Mouse (Mus musculus) midbrain, embryonic 16.5 days (tissue): Measurements from ENCODE around the gene Hist1h3a. TPM values are rescaled to one million over a fixed set of nuclear protein-coding genes. Genes with fewer than 3 reads are reported as not detected.
"Not testable (repeated sequence)": the region's sequence is repeated elsewhere in the genome, so short reads cannot be mapped to it uniquely, and the experiment has no call there.

Experiments
- ATAC-seq: fragments of 200-750 bp; cut with Nextera tagmentation; 2 replicates; pipeline ENCODE4 v1.8.0; 2017; ENCODE audit warnings: moderate TSS enrichment
- H3K27ac ChIP-seq: fragments of 300-500 bp; sonication (generic); 2 replicates; pipeline ENCODE4 v1.5.1; 2014; ENCODE audit warnings: mild to moderate bottlenecking, low read length, mixed read lengths
- H3K27me3 ChIP-seq: fragments of 300-500 bp; sonication (generic); 2 replicates; pipeline ENCODE4 v1.6.1; 2014; ENCODE audit warnings: low read depth, low read length, mixed read lengths; ENCODE audit not compliant: control insufficient read depth, insufficient read depth
- H3K36me3 ChIP-seq: fragments of 300-500 bp; sonication (generic); 2 replicates; pipeline ENCODE4 v1.6.1; 2014; ENCODE audit warnings: mild to moderate bottlenecking, low read length, moderate library complexity, mixed read lengths; ENCODE audit not compliant: control insufficient read depth, insufficient read depth
- H3K4me1 ChIP-seq: fragments of 300-500 bp; sonication (generic); 2 replicates; pipeline ENCODE4 v1.6.1; 2014; ENCODE audit warnings: mild to moderate bottlenecking, low read length, mixed read lengths; ENCODE audit not compliant: control insufficient read depth, insufficient read depth
- H3K4me2 ChIP-seq: fragments of 300-500 bp; sonication (generic); 2 replicates; pipeline ENCODE4 v1.6.1; 2014; ENCODE audit warnings: mild to moderate bottlenecking, low read length, mixed read lengths
- H3K4me3 ChIP-seq: fragments of 300-500 bp; sonication (generic); 2 replicates; pipeline ENCODE4 v1.5.1; 2014; ENCODE audit warnings: low read depth, mild to moderate bottlenecking, low read length, moderate library complexity, mixed read lengths
- H3K9ac ChIP-seq: fragments of 300-500 bp; sonication (generic); 2 replicates; pipeline ENCODE4 v1.6.1; 2014; ENCODE audit warnings: low read depth, low read length, mixed read lengths
- H3K9me3 ChIP-seq: fragments of 300-500 bp; sonication (generic); replicated peaks from 2 replicates; pipeline ENCODE4 v1.6.1; 2014; ENCODE audit warnings: mild to moderate bottlenecking, low read length, mixed read lengths; ENCODE audit not compliant: control insufficient read depth, poor library complexity, severe bottlenecking
- WGBS: fragments of 180-500 bp; shearing (Covaris S2); extraction: QIAGEN DNeasy Blood & Tissue Kit; methylation state at CpG from one replicate; pipeline ENCODE4 v1.1.7; 2014; 5-methylcytosine and 5-hydroxymethylcytosine counted together
- polyA plus RNA-seq: library from polyadenylated mRNA; unstranded; fragments of >200 nt; fragmentation: Nextera tagmentation; extraction: Ambion mirVana; gene quantifications from 2 replicates; pipeline ENCODE4 v1.2.1, GENCODE M21; 2015

Gene Hist1h3a
- polyA plus RNA-seq, 1 experiment from 2014 or later = 0.40 TPM

- peak overlapping the region; percentile 39 for H3K4me2 ChIP-seq
- no peaks in the 10 kb centered on the region for H3K36me3 ChIP-seq
- 3% methylated on average over 6 of the region's 6 CpGs for WGBS
- H3K4me3 ChIP-seq = no peak overlapping the region
- no peaks in the 10 kb centered on the region for H3K27me3 ChIP-seq
- no peaks in the 10 kb centered on the region for H3K9me3 ChIP-seq
- peaks cover 17% of the 10 kb centered on the region for H3K4me1 ChIP-seq
- no peak for ATAC-seq
- no peak overlapping the region for H3K27ac ChIP-seq
- no peak overlapping the region for H3K9ac ChIP-seq
Measured at GRCm38 (mm10) chr13:23752742-23753172, 9.4 kb downstream of the Hist1h3a start.

- H3K4me1 ChIP-seq = peaks cover 17% of the 10 kb centered on the region
- 0% methylated on average over 11 of the region's 47 CpGs for WGBS
- peak; percentile 76 for ATAC-seq
- H3K4me3 ChIP-seq = peak within 1 kb of the TSS; percentile 45
- H3K27me3 ChIP-seq, H3K36me3 ChIP-seq, H3K9me3 ChIP-seq: not testable (repeated sequence)
- H3K27ac ChIP-seq = peak within 1 kb of the TSS; percentile 90
- peak within 1 kb of the TSS; percentile 77 for H3K4me2 ChIP-seq
- H3K9ac ChIP-seq = peak within 1 kb of the TSS; percentile 57
Measured at GRCm38 (mm10) chr13:23752067-23752741, 10.0 kb downstream of the Hist1h3a start, which contains the start of gene Hist1h3b. Gene Hist1h3b (plus strand): TSS chr13:23752267.

- H3K9me3 ChIP-seq = no peaks in the 10 kb centered on the region
- H3K27me3 ChIP-seq = no peaks in the 10 kb centered on the region
- ATAC-seq = no peak
- peaks cover 19% of the 10 kb centered on the region for H3K4me1 ChIP-seq
- peak overlapping the region; percentile 45 for H3K4me3 ChIP-seq
- peak overlapping the region; percentile 77 for H3K4me2 ChIP-seq
- under 1% methylated on average over 11 of the region's 11 CpGs for WGBS
- peak overlapping the region; percentile 90 for H3K27ac ChIP-seq
- H3K9ac ChIP-seq = peak overlapping the region; percentile 55
- no peaks in the 10 kb centered on the region for H3K36me3 ChIP-seq
Measured at GRCm38 (mm10) chr13:23751478-23751956, 10.7 kb downstream of the Hist1h3a start.

DNA sequence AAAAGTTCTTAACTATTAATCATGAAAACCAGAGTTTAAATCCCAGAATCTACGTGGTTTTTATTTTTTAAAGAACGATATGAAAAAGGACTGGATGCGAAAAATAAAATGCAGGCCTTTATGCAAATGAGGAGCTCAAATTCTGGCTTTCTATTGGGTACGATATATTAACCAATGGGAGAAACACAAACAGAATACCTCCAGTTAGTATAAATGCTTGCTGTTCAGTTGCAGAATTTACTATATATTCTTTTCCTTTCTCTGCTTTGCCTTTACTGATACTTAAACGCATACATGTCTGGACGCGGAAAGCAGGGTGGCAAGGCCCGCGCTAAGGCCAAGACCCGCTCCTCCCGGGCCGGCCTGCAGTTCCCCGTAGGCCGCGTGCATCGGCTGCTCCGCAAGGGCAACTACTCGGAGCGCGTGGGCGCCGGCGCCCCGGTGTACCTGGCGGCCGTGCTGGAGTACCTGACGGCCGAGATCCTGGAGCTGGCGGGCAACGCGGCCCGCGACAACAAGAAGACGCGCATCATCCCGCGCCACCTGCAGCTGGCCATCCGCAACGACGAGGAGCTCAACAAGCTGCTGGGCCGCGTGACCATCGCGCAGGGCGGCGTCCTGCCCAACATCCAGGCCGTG lies 11.2 kb downstream of the Hist1h3a start, which contains the start of gene Hist1h2ab:
Gene Hist1h2ab, plus strand, starts transcription at position 288 of the 639 bp plus-strand sequence.
- peak; percentile 41 for ATAC-seq
- Histone ChIP-seq H3K4me2 (peak within 1 kb of the TSS; percentile 77), H3K4me3 (peak within 1 kb of the TSS; percentile 45), H3K27ac (peak within 1 kb of the TSS; percentile 90), H3K9ac (peak within 1 kb of the TSS; percentile 57), H3K4me1 (peaks cover 19% of the 10 kb centered on the region)
- H3K9me3 ChIP-seq, H3K36me3 ChIP-seq, H3K27me3 ChIP-seq: not testable (repeated sequence)
- WGBS = under 1% methylated on average over 29 of the region's 47 CpGs

GRCm38 (mm10) chr13:23749563-23750121 lies 12.5 kb downstream of the Hist1h3a start:
- peaks cover 19% of the 10 kb centered on the region for H3K4me1 ChIP-seq
- no peaks in the 10 kb centered on the region for H3K27me3 ChIP-seq
- H3K4me2 ChIP-seq = no peak overlapping the region
- no peaks in the 10 kb centered on the region for H3K9me3 ChIP-seq
- 91% methylated on average over 5 of the region's 5 CpGs for WGBS
- no peak overlapping the region for H3K4me3 ChIP-seq
- no peak overlapping the region for H3K27ac ChIP-seq
- no peak overlapping the region for H3K9ac ChIP-seq
- ATAC-seq = no peak
- no peaks in the 10 kb centered on the region for H3K36me3 ChIP-seq

GRCm38 (mm10) chr13:23747892-23748288 lies 14.3 kb downstream of the Hist1h3a start:
- no peaks in the 10 kb centered on the region for H3K36me3 ChIP-seq
- H3K27ac ChIP-seq = no peak overlapping the region
- ATAC-seq = no peak
- H3K9ac ChIP-seq = no peak overlapping the region
- H3K4me2 ChIP-seq = no peak overlapping the region
- H3K27me3 ChIP-seq = no peaks in the 10 kb centered on the region
- H3K9me3 ChIP-seq = no peaks in the 10 kb centered on the region
- 6% methylated on average over 4 of the region's 4 CpGs for WGBS
- H3K4me3 ChIP-seq = no peak overlapping the region
- peaks cover 19% of the 10 kb centered on the region for H3K4me1 ChIP-seq

DNA sequence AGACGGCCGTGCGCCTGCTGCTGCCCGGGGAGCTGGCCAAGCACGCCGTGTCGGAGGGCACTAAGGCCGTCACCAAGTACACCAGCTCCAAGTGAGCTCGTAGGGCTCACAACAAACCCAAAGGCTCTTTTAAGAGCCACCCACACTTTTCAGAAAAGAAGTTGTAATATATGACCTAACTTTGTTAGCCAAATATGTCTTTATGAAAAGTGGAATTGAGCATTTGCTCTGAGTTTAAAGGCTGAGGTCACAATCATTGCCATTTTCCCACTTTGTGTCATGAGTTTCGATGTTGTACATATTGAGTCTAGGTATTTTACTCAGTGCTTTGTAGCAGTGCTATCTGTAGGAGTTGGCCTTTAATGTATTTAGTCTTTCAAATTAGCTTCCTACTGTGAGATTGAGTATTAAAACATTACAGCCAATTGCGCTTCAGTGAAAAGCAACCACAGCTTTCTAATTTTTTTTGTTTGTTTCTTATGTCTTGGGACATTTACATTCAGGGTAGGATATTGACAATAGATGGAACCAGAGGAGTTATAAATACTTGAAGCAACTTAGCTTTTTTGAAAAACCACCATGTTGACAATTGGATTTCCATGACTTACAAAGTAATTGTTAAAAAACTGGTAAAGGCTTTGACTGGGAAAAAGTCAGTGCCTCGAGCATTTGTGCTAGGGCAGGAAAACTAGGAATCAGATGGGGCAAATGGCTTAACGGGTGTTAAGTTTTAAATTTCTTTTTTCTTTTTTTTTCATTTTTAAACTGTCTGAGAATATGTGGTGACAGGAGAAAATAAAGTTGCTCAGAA lies 14.9 kb downstream of the Hist1h3a start:
- Histone ChIP-seq H3K9ac (peak overlapping the region; percentile 34), H3K4me2 (peak overlapping the region; percentile 84), H3K4me1 (peaks cover 15% of the 10 kb centered on the region), H3K27me3 (no peaks in the 10 kb centered on the region), H3K4me3 (peak overlapping the region; percentile 43), H3K27ac (peak overlapping the region; percentile 85), H3K36me3 (no peaks in the 10 kb centered on the region), H3K9me3 (no peaks in the 10 kb centered on the region)
- peak; percentile 11 for ATAC-seq
- 3% methylated on average over 10 of the region's 13 CpGs for WGBS

DNA sequence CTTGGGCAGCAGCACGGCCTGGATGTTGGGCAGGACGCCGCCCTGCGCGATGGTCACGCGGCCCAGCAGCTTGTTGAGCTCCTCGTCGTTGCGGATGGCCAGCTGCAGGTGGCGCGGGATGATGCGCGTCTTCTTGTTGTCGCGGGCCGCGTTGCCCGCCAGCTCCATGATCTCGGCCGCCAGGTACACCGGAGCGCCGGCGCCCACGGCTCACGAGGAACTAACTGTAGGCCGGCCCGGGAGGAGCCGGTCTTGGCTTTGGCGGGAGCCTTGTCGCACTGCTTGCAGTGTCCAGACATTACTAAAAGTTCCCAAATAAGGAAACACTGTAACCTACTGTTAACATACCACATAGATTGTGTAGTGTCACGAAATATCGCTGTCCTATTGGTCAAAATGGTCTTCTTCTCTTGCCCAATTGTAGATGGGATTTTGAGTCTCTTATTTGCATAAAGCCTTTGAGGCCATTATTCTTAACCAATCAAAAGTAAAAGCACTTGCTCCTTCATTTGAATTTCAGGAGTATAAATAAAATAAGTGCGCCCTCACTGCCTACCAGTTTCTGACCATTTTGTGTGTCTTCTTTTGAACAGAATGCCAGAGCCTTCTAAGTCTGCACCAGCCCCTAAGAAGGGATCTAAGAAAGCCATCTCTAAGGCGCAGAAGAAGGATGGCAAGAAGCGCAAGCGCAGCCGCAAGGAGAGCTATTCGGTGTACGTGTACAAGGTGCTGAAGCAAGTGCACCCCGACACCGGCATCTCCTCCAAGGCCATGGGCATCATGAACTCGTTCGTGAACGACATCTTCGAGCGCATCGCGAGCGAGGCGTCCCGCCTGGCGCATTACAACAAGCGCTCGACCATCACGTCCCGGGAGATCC lies 15.7 kb downstream of the Hist1h3a start, which contains the start of gene Hist1h2bb:
Gene Hist1h2bb, plus strand, starts transcription at position 534 of the 880 bp plus-strand sequence.
- Histone ChIP-seq H3K4me3 (peak within 1 kb of the TSS; percentile 43), H3K4me1 (peaks cover 11% of the 10 kb centered on the region), H3K9ac (peak within 1 kb of the TSS; percentile 46), H3K4me2 (peak within 1 kb of the TSS; percentile 84), H3K27ac (peak within 1 kb of the TSS; percentile 95)
- H3K27me3 ChIP-seq, H3K36me3 ChIP-seq, H3K9me3 ChIP-seq: not testable (repeated sequence)
- peak; percentile 94 for ATAC-seq
- WGBS = under 1% methylated on average over 35 of the region's 58 CpGs
